Mouse (Mus musculus) small intestine, adult 2 months (tissue): ENCODE measurements around the gene Iqschfp.

Experiments used
- CTCF ChIP-seq: fragments of 200-500 bp; IDR thresholded peaks from 2 replicates; pipeline ENCODE4 v1.5.1; 2012; ENCODE audit warnings: low read depth, mild to moderate bottlenecking, control low read depth, inconsistent platforms, low read length, moderate library complexity, mixed read lengths; ENCODE audit not compliant: insufficient replicate concordance, insufficient read length; ENCODE audit errors: extremely low read depth
- POLR2A ChIP-seq: fragments of 200-500 bp; IDR thresholded peaks from 2 replicates; pipeline ENCODE4 v1.6.1; 2012; ENCODE audit warnings: low read depth, mild to moderate bottlenecking, control low read depth, inconsistent platforms, low read length, moderate library complexity

DNA sequence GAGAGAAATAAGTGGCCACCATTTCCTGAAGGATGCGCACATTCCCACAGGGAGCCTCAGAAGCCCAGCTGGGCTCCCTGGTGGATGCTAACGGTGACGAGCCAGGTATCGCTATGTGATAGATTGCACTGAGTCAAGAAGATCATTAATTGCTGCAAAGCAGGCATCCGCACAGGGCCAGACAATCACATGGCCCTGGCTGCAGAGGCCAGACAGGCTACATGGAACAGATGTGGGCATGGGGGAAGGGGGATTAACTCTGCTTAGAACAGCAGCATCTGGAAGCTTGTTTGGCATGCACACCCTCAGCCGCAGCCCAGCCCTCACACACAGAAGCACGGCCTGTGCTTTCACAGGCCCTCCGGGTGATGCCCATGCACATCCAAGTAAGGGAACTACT lies 698.4 kb downstream of the Iqschfp start:
- TF ChIP-seq CTCF (no peak), POLR2A (no peak)
